Mouse (Mus musculus) retina, adult 2 months (tissue): ENCODE data around the gene Gmds.

Experiments used
- DNase-seq: peaks from one replicate; pipeline ENCODE4 v3.0.0-alpha.2; 2012; ENCODE audit warnings: low read depth, low spot score

The Gmds gene

GRCm38 (mm10) chr13:31812701-31813100 is 525.8 kb downstream of the Gmds start:
- DNase-seq = no peak

DNA sequence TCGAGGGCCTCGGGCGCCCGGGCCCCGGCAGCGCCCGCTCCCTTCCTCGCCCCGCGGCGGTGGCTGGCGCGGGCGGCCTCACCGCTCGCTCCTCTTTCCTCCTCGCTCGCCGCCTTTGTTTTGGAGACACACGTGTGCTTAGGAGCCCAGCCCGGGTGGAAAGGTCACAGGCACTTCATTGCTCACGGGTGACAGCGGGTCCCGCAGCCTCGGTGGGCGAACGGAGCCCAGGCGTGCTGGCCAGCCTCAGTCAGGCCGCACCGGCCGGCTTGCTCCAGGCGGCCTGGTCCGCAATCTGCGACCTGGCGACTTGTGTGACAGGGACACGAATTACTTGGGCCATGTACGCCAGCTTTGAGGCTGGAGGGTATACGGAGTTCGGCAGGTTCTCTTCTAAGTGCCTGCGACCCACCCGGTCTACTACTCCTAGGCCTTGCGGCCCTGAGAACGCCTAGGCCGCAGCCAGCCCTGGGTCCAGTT is 527.0 kb downstream of the Gmds start:
- no peak for DNase-seq

DNA sequence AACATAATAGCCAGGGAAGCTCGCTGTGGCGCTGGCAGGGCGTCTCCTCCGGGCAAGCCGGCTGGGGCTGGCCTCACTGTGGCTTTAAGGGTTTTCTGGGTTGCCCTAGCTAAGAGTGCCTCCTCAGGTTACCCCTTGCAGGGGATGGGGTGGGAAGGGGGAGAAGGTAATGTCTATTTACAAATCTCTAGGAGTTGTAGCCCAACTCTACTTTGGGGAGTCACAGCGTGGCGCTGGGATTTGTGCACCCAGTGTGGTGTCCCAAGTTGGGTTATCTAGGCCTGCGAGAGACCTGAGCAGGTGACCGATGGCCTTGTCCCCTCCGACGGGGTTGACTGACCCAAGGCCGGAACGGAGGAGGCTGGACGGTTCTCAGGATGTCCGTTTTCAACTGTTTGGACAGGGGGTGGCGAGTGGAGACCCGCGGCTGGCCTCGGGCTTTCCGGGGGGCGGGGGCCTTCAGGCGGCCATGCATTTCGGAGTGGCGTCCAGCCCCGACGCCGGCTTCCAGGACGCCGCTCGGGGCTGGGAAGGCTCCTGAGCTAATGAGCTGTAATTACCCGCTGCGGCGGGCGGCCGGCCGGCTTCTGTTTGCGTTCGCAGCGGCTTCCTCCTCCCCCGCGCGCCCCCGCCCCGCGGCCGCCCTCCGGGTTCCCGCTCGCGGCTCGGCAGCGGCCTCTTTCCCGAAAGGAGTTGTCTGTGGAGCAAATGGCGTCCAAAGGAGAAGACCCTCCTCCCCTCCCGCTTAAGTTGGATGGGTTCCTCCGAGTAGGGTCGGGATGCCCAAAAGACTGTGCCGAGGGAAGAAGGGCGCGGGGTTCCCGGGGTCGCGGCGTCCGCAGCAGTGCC is 527.6 kb downstream of the Gmds start:
- DNase-seq = no peak

- DNase-seq = no peak
Observed at GRCm38 (mm10) chr13:31810375-31810692, 528.2 kb downstream of the Gmds start.

DNA sequence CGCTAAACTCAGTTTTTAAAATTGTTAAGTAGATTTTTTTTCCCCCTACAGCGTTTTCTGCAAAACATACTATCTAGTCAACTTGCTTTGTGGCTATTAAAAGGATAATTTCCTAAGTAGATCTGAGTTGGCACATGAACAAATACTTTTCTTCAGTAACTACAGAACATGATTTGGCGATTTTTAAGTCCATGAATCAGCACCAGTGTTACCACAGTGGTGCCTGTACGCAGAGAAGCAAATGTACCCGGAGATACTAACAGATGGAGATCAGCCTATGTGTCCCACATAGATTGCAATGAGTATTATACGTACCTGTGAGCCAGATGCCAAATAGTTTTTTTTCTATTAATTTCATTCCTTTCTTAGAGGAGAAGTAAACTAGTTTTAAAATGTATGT is 528.8 kb downstream of the Gmds start:
- DNase-seq = no peak

GRCm38 (mm10) chr13:31808804-31809420 is 529.6 kb downstream of the Gmds start:
- DNase-seq = no peak

GRCm38 (mm10) chr13:31808116-31808803 is 530.3 kb downstream of the Gmds start:
- no peak for DNase-seq

- DNase-seq = no peak
Observed at GRCm38 (mm10) chr13:31807736-31808115, 530.8 kb downstream of the Gmds start.

DNA sequence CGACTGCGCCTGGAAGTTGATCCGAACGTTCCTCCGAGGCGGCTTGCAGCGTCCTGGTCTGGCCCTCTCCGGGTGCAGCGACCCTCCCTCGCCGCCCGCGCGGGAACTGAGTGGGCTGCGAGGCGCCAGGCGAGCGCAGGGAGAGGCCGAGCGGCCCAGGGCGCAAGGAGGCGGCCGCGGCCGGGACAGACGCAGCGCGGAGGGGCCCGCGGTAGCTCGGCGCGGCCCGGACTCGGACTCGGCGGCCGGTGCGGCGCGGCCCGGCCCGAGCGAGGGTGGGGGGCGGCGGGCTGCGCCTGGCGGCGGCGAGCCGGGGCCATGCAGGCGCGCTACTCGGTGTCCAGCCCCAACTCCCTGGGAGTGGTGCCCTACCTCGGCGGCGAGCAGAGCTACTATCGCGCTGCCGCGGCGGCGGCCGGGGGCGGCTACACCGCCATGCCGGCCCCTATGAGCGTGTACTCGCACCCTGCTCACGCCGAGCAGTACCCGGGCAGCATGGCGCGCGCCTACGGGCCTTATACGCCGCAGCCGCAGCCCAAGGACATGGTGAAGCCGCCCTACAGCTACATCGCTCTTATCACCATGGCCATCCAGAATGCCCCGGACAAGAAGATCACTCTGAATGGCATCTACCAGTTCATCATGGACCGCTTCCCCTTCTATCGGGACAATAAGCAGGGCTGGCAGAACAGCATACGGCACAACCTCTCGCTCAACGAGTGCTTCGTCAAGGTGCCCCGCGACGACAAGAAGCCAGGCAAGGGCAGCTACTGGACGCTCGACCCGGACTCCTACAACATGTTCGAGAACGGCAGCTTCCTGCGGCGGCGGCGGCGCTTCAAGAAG is 531.4 kb downstream of the Gmds start:
- DNase-seq = no peak

- no peak for DNase-seq
Observed at GRCm38 (mm10) chr13:31806428-31806832, 532.1 kb downstream of the Gmds start, which contains the start of gene Foxc1. TSS of gene Foxc1 (plus strand) at chr13:31806633.

DNA sequence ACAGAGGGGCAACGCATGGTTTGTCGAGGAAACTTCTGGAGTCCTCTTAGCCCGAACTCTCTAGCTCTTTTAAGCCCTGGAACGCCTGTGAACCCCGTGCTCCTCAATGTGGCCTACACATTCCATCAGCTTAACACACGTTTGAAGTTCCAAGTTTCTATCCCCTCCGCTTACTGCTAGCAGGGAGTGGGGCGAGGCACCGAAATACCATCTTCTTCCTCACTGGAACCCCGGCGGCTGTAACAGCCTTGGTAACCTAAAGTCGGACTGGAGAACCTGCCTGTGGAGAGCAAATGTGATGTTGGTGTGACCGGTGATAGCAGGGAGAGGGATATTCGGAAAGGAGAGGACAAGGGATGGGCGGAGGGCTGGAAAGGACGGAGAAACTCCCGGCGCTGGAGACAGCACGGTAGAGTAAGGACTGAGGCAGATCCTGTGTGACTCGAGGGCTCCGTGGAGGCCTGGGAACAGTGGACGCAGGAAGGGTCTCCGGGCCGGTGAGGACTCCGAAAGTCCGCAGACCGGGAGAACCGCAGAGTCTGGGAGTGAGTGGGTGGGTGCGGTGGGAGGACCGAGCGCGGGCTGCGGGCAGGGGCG is 532.6 kb downstream of the Gmds start:
- no peak for DNase-seq

DNA sequence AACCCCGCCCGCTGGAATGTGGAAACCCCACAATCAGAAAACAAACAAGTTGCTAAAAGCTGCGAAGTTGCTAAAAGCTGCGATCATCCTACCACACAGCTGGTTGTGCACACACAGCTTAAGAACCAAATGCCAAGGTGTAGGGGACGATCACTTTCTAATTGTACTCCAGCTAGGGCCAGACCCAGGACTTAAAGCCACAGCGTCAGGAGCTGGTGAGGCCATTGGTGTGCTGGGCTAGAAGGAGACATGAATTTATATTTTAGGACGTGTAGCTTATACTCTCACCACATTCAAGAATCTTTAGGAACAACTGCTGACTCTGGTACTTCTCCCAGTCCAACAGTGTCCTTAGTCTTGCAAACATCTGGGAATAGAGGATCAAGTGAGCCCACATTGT is 534.0 kb downstream of the Gmds start:
- DNase-seq = no peak

- DNase-seq = no peak
Observed at GRCm38 (mm10) chr13:31803166-31804093, 535.1 kb downstream of the Gmds start.

- DNase-seq = no peak
Observed at GRCm38 (mm10) chr13:31802447-31802846, 536.1 kb downstream of the Gmds start.

GRCm38 (mm10) chr13:31801703-31802305 is 536.7 kb downstream of the Gmds start:
- no peak for DNase-seq

DNA sequence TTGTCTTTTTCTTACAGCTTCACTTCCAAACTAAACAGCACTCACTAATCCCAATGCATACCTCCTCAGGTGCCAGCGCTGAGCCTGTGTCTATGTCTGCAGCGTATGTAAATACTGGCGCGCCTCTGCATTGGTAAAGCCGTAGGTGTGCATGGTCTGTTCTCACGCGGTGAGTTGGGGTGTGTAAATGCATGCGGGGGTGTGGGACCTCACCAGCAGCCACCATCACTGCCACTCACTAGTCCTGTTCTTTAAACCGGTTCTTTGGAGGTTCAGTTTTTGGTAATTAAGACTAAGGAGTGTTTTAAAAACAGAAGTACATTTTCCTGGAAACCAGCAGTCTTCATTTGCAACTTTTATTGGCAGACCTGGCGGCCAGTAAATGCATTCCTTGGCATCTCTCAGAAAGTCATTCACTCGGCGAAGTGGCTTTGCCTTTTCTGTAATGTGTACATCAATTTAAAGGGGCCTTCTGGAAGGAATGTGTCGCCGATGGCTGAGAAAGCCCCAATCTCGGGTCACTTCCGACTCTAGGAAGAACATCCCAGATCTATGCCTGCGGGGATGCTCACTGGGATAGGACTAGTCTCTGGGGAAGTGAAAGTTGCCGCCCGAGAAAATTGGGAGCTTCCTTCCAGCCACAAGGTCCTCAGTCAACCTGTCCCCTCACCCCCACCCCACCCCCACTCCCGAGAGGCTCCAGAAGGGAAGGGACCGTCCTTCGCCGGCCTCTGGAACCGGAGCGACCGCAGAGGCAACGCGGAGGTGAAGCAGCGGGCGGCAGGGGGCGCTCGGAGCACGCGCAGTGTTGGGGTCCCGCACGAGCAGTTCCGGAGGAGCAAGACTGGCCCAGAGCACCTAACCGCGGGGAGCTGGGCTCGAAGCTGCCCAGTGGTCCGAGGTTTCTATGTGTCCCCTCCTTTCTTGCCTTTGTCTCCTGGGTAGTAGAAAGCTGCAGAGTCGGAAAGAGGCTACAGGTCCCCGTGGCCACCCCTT is 537.7 kb downstream of the Gmds start:
- DNase-seq = peak; percentile 15

- no peak for DNase-seq
Observed at GRCm38 (mm10) chr13:31798075-31798474, 540.5 kb downstream of the Gmds start.

- no peak for DNase-seq
Observed at GRCm38 (mm10) chr13:31797346-31797745, 541.2 kb downstream of the Gmds start.
